Mouse (Mus musculus): ENCODE measurements around the gene Crnkl1.
"Not testable (repeated sequence)": the region's sequence is repeated elsewhere in the genome, so short reads cannot be mapped to it uniquely, and the experiment has no call there.

Crnkl1 gene

GRCm38 (mm10) chr2:145936975-145937374 lies 2.2 kb upstream of the Crnkl1 start:
- no peak for ATAC-seq (ENCODE audit: insufficient number of reproducible peaks, low FRiP score, low TSS enrichment)

GRCm38 (mm10) chr2:145920941-145921650 lies 13.7 kb downstream of the Crnkl1 start:
- ATAC-seq (ENCODE audit: insufficient number of reproducible peaks, low FRiP score, low TSS enrichment) = no peak

- not testable (repeated sequence) for ATAC-seq (ENCODE audit: insufficient number of reproducible peaks, low FRiP score, low TSS enrichment)
These were observed 28.9 kb downstream of the Crnkl1 start for GRCm38 (mm10) chr2:145905884-145906283.

- ATAC-seq (ENCODE audit: insufficient number of reproducible peaks, low FRiP score, low TSS enrichment) = no peak
These were observed 29.7 kb downstream of the Crnkl1 start for GRCm38 (mm10) chr2:145905156-145905555.

- ATAC-seq (ENCODE audit: insufficient number of reproducible peaks, low FRiP score, low TSS enrichment) = no peak
These were observed 30.7 kb downstream of the Crnkl1 start for GRCm38 (mm10) chr2:145903983-145904616.

- peak; percentile 94 for ATAC-seq (ENCODE audit: insufficient number of reproducible peaks, low FRiP score, low TSS enrichment)
These were observed 31.5 kb downstream of the Crnkl1 start for GRCm38 (mm10) chr2:145903061-145903901.

GRCm38 (mm10) chr2:145901861-145902260 lies 33.0 kb downstream of the Crnkl1 start, which contains the start of gene Naa20:
TSS of gene Naa20 (plus strand) at chr2:145902099.
- no peak for ATAC-seq (ENCODE audit: insufficient number of reproducible peaks, low FRiP score, low TSS enrichment)

- not testable (repeated sequence) for ATAC-seq (ENCODE audit: insufficient number of reproducible peaks, low FRiP score, low TSS enrichment)
These were observed 34.5 kb downstream of the Crnkl1 start for GRCm38 (mm10) chr2:145900318-145900717.

GRCm38 (mm10) chr2:145898106-145898505 lies 36.7 kb downstream of the Crnkl1 start:
- peak; percentile 88 for ATAC-seq (ENCODE audit: insufficient number of reproducible peaks, low FRiP score, low TSS enrichment)

GRCm38 (mm10) chr2:145893756-145894155 lies 41.1 kb downstream of the Crnkl1 start:
- no peak for ATAC-seq (ENCODE audit: insufficient number of reproducible peaks, low FRiP score, low TSS enrichment)

GRCm38 (mm10) chr2:145890571-145890970 lies 44.2 kb downstream of the Crnkl1 start:
- ATAC-seq (ENCODE audit: insufficient number of reproducible peaks, low FRiP score, low TSS enrichment) = no peak

GRCm38 (mm10) chr2:145888766-145889480 lies 45.9 kb downstream of the Crnkl1 start:
- no peak for ATAC-seq (ENCODE audit: insufficient number of reproducible peaks, low FRiP score, low TSS enrichment)

GRCm38 (mm10) chr2:145887937-145888765 lies 46.7 kb downstream of the Crnkl1 start:
- no peak for ATAC-seq (ENCODE audit: insufficient number of reproducible peaks, low FRiP score, low TSS enrichment)

- ATAC-seq (ENCODE audit: insufficient number of reproducible peaks, low FRiP score, low TSS enrichment) = no peak
These were observed 49.7 kb downstream of the Crnkl1 start for GRCm38 (mm10) chr2:145884913-145885785.

GRCm38 (mm10) chr2:145884036-145884912 lies 50.5 kb downstream of the Crnkl1 start:
- ATAC-seq (ENCODE audit: insufficient number of reproducible peaks, low FRiP score, low TSS enrichment) = no peak

GRCm38 (mm10) chr2:145882398-145882797 lies 52.4 kb downstream of the Crnkl1 start:
- no peak for ATAC-seq (ENCODE audit: insufficient number of reproducible peaks, low FRiP score, low TSS enrichment)

- ATAC-seq (ENCODE audit: insufficient number of reproducible peaks, low FRiP score, low TSS enrichment) = no peak
These were observed 52.9 kb downstream of the Crnkl1 start for GRCm38 (mm10) chr2:145881932-145882331.
